Mouse (Mus musculus): Measurements from ENCODE around the gene Gramd4.

DNA sequence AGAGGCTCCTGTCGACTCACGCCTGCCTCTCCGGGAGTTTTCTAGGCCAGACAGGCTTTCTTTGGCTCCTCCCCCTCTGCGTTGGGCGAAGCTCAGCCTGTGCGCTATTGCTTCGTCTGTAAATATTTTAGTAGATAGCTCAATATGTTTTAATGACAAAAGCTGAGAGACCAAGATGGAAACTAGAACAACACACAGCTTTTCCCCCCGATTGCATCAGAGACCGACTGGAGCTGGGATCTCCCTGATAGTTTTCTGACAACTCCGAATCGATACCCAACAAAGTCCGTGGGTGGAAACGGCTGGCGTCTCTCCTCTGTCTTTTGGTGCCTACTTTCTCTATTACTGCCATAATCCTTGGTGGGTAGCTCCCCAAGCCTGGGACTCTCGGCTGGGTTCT is 44.8 kb downstream of the Gramd4 start:
- TF ChIP-seq POLR2A (IDR thresholded peaks at IDR 0.05; ENCODE audit: low read depth, low read length) (no peak), ZC3H11A (IDR thresholded peaks at IDR 0.05; ENCODE audit: low read depth, low read length) (no peak), HCFC1 (IDR thresholded peaks at IDR 0.05; ENCODE audit: low read depth, low read length) (no peak), ZMIZ1 (IDR thresholded peaks at IDR 0.05; ENCODE audit: low read depth, low read length) (no peak), TCF12 (IDR thresholded peaks at IDR 0.05; ENCODE audit: low read depth, low read length) (no peak), CHD1 (IDR thresholded peaks at IDR 0.05; ENCODE audit: low read depth, low read length) (no peak), MAX (IDR thresholded peaks at IDR 0.05; ENCODE audit: low read length) (no peak), CTCF (conservative IDR thresholded peaks at IDR 0.05 in 1 of 2, IDR thresholded peaks at IDR 0.05 in 1 of 2; ENCODE audit: low read depth in 2 of 2, low read length in 2 of 2) (no peak), RCOR1 (conservative IDR thresholded peaks at IDR 0.05; ENCODE audit: low read depth, low read length) (no peak), KAT2A (IDR thresholded peaks at IDR 0.05; ENCODE audit: insufficient replicate concordance, low read length) (no peak)
